Mouse (Mus musculus) kidney, embryonic 14.5 days (tissue): ENCODE measurements around the gene Mdm2. TPM values are rescaled to one million over a fixed set of nuclear protein-coding genes. Genes with fewer than 3 reads are reported as not detected.
"Not testable (repeated sequence)": the region's sequence is repeated elsewhere in the genome, so short reads cannot be mapped to it uniquely, and the experiment has no call there.

Experiments
- ATAC-seq: fragments of 200-750 bp; cut with Nextera tagmentation; 2 replicates; pipeline ENCODE4 v1.8.0; 2017; ENCODE audit warnings: moderate number of reproducible peaks, mild to moderate bottlenecking, moderate TSS enrichment, moderate library complexity; ENCODE audit not compliant: low FRiP score, low TSS enrichment
- H3K27ac ChIP-seq: fragments of 300-500 bp; sonication (generic); 2 replicates; pipeline ENCODE4 v1.5.1; 2014; ENCODE audit warnings: low read depth, mild to moderate bottlenecking, low read length, moderate library complexity, mixed read lengths
- H3K27me3 ChIP-seq: fragments of 300-500 bp; sonication (generic); 2 replicates; pipeline ENCODE4 v1.6.1; 2014; ENCODE audit warnings: mild to moderate bottlenecking, low read length; ENCODE audit not compliant: control insufficient read depth, insufficient read depth
- H3K36me3 ChIP-seq: fragments of 300-500 bp; sonication (generic); 2 replicates; pipeline ENCODE4 v1.6.1; 2014; ENCODE audit warnings: low read length, mixed read lengths; ENCODE audit not compliant: control insufficient read depth, insufficient read depth
- H3K4me1 ChIP-seq: fragments of 300-500 bp; sonication (generic); 2 replicates; pipeline ENCODE4 v1.6.1; 2014; ENCODE audit warnings: low read length, mixed read lengths; ENCODE audit not compliant: control insufficient read depth, insufficient read depth
- H3K4me2 ChIP-seq: fragments of 300-500 bp; sonication (generic); replicated peaks from 2 replicates; pipeline ENCODE4 v1.6.1; 2014; ENCODE audit warnings: low read depth, mild to moderate bottlenecking, low read length
- H3K4me3 ChIP-seq: fragments of 300-500 bp; sonication (generic); 2 replicates; pipeline ENCODE4 v1.5.1; 2014; ENCODE audit warnings: mild to moderate bottlenecking, low read length
- H3K9ac ChIP-seq: fragments of 300-500 bp; sonication (generic); 2 replicates; pipeline ENCODE4 v1.6.1; 2014; ENCODE audit warnings: low read depth, mild to moderate bottlenecking, low read length, moderate library complexity
- H3K9me3 ChIP-seq: fragments of 300-500 bp; sonication (generic); 2 replicates; pipeline ENCODE4 v1.6.1; 2016; ENCODE audit warnings: low read length; ENCODE audit not compliant: control insufficient read depth
- WGBS: fragments of 180-500 bp; shearing (Covaris S2); extraction: QIAGEN DNeasy Blood & Tissue Kit; methylation state at CpG from one replicate; pipeline ENCODE4 v1.1.7; 2014; 5-methylcytosine and 5-hydroxymethylcytosine counted together
- polyA plus RNA-seq: library from polyadenylated mRNA; unstranded; fragments of >200 nt; fragmentation: Nextera tagmentation; extraction: Ambion mirVana; gene quantifications from 2 replicates; pipeline ENCODE4 v1.2.1, GENCODE M21; 2014

Gene Mdm2
- polyA plus RNA-seq, 1 experiment from 2014 or later = 65.6 TPM

DNA sequence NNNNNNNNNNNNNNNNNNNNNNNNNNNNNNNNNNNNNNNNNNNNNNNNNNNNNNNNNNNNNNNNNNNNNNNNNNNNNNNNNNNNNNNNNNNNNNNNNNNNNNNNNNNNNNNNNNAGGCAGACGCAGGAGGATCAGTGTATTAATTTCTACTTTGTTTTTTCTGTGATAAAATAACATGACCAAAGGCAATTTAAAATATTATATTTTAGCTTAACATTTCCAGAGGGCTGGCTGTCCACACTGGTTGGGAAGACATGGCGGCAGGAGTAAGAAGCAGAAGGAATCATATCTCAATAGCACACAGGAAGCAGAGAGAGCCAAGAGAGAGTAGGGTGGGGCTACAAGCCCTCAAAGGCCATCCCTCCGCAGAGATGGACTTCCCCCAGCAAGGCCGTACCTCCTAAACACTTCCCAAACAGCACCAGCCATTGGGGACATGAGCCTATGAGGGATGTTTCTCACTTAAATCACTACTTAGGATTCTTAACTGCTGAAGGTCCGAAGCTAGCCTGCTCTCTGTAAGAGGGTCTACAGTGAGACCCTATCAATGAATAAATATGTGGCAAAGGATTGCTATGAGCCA lies 13.7 kb upstream of the Mdm2 start:
- no peak overlapping the region for H3K4me3 ChIP-seq
- WGBS = 69% methylated on average over 5 of the region's 5 CpGs

DNA sequence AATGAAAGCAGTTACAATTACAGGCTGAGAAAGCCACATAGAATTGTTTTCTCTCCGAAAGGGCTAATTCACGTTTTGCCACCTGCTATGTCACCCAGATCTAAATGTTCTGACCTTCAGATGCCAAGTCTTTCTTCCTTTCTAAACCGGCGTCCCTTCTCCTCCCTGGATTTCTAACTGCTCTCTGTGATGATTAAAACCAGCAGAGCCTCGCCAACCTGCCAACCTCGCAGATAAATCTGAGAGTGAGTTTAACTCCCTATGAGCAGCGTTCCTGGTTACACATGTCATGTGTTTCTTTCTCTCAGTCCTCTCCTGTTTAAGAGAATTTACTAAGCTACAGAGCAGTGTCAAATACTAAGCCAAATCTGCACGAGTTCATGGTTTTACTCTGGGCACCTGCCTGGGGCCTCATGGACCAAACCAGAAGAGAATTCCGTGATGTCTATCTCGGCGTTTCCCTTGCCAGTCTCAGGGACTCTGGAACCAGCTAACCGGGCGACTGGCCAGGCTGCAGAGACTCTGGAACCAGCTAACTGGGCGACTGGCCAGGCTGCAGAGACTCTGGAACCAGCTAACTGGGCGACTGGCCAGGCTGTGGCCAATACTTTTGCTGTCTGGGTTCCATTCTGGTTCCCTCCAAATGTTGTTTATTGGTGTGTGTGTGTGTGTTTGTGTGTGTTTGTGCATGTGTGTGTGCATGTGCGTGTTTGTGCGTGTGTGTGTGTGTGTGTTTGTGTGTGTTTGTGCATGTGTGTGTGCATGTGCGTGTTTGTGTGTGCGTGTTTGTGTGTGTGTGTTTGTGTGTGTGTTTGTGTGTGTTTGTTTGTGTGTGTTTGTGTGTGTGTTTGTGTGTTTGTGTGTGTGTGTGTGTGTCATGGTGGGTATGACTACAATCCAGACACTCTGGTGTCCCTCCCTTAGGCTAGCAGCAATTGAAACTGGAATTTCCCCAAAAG lies 7.9 kb upstream of the Mdm2 start:
- Histone ChIP-seq H3K9me3 (no peaks in the 10 kb centered on the region), H3K27me3 (no peaks in the 10 kb centered on the region), H3K4me3 (no peak overlapping the region), H3K4me2 (no peak overlapping the region), H3K36me3 (no peaks in the 10 kb centered on the region), H3K4me1 (peaks cover 10% of the 10 kb centered on the region; the same call in 1 of the 2 replicates), H3K9ac (no peak overlapping the region), H3K27ac (no peak overlapping the region)
- 58% methylated on average over 19 of the region's 19 CpGs for WGBS
- no peak for ATAC-seq

More for the DNA sequence above, 13.7 kb upstream of the Mdm2 start:
- H3K27me3 ChIP-seq = no peaks in the 10 kb centered on the region
- H3K9ac ChIP-seq = no peak overlapping the region
- H3K4me2 ChIP-seq = no peak overlapping the region
- H3K9me3 ChIP-seq = no peaks in the 10 kb centered on the region
- H3K4me1 ChIP-seq = no peaks in the 10 kb centered on the region
- ATAC-seq = no peak
- H3K27ac ChIP-seq = no peak overlapping the region
- H3K36me3 ChIP-seq = no peaks in the 10 kb centered on the region

DNA sequence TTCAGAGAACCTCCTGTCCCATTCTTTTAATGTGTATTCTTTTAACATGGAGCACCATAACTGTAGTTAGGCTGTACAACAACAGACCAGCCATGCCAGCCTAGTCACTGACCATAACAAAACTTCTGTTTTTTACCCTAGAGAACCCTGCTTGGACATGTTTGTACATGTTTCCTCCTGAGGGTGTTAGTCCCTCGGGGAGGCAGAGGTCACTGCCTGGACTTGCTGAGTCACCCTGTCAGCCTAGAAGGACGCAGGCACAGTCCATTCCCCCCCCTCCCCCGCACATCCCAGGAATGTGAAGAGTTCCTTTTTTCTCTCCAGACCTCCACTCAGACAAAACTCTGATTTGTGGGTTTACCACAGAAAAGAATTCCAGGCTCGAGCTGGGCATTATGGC lies 7.0 kb upstream of the Mdm2 start:
- no peak overlapping the region for H3K4me3 ChIP-seq
- no peaks in the 10 kb centered on the region for H3K36me3 ChIP-seq
- H3K9ac ChIP-seq = no peak overlapping the region
- H3K27me3 ChIP-seq = no peaks in the 10 kb centered on the region
- no peaks in the 10 kb centered on the region for H3K9me3 ChIP-seq
- 8% methylated on average over 4 of the region's 4 CpGs for WGBS
- H3K4me1 ChIP-seq = peaks cover 10% of the 10 kb centered on the region; the same call in 1 of the 2 replicates
- H3K27ac ChIP-seq = no peak overlapping the region
- no peak overlapping the region for H3K4me2 ChIP-seq
- ATAC-seq = peak; percentile 63; the same call in 1 of the 2 replicates

DNA sequence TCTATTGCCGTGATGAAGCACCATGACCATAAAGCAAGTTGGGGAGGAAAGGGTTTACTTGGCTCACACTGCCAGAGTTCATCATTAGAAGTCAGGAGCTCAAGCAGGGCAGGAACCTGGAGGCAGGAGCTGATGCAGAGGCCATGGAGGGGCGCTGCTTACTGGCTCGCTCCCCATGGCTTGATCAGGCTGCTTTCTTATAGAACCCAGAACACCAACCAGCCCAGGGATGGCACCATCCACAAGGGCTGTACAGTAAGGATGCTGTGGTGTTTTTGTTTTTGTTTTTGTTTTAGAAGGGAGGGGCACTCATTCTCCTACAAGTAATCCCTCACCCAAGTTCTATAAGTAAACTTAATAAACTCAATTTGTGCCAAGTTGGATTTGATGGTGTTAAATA lies 6.1 kb upstream of the Mdm2 start:
- Histone ChIP-seq H3K36me3 (no peaks in the 10 kb centered on the region), H3K9me3 (no peaks in the 10 kb centered on the region), H3K27me3 (no peaks in the 10 kb centered on the region), H3K27ac (no peak overlapping the region), H3K4me1 (peaks cover 10% of the 10 kb centered on the region; the same call in 1 of the 2 replicates), H3K9ac (no peak overlapping the region), H3K4me2 (no peak overlapping the region), H3K4me3 (no peak overlapping the region)
- WGBS = 83% methylated on average over 3 of the region's 3 CpGs
- ATAC-seq = no peak

DNA sequence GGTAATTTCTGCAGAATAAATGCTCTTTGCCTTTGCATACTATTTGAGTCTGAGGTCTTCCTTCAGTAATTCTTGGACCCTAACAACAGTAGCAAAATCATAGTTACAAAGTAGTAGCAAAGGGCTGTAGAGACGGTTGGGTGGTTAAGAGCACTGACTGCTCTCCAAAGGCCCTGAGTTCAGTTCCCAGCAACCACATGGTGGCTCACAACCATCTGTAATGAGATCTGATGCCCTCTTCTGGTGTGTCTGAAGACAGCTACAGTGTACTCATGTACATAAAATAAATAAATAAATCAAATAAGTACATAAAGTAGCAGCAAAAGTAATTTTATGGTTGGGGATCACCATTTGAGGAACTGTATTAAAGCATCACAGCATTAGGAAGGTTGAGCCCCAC lies 5.1 kb upstream of the Mdm2 start:
- H3K27ac ChIP-seq, H3K27me3 ChIP-seq, H3K4me3 ChIP-seq, ATAC-seq, H3K36me3 ChIP-seq, H3K9ac ChIP-seq, H3K9me3 ChIP-seq, H3K4me2 ChIP-seq: not testable (repeated sequence)
- 88% methylated on average over 1 of the region's 1 CpGs for WGBS
- H3K4me1 ChIP-seq = peaks cover 10% of the 10 kb centered on the region; the same call in 1 of the 2 replicates

DNA sequence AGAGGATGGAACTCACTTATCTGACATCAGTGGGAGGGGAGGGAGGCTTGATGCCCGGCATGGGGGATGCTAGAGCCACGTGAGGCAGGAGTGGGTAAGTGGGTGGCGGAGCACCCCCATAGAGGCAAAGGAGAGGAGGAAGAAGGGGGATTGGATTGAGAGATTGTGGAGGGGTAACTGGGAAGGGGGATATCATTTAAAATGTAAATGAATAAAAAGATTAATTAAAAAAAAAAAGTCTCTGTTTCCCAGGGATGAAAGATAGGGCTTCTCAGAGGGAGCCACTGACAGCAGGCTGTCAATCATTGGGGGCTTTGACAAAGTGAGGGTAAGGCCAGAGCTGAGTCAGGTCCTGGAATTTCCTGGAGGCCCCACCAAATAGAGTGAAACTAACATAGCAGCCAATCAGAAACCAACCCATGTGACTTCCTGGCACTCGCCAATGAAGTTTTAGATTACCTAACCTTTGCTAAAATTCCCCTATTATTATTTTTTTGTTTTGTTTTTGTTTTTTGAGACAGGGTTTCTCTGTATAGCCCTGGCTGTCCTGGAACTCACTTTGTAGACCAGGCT lies 4.5 kb upstream of the Mdm2 start:
- no peak for ATAC-seq
- Histone ChIP-seq H3K4me2 (no peak overlapping the region), H3K36me3 (no peaks in the 10 kb centered on the region), H3K9me3 (no peaks in the 10 kb centered on the region), H3K27ac (no peak overlapping the region), H3K4me1 (peaks cover 10% of the 10 kb centered on the region; the same call in 1 of the 2 replicates), H3K9ac (no peak overlapping the region), H3K27me3 (no peaks in the 10 kb centered on the region), H3K4me3 (no peak overlapping the region)
- 75% methylated on average over 4 of the region's 4 CpGs for WGBS

DNA sequence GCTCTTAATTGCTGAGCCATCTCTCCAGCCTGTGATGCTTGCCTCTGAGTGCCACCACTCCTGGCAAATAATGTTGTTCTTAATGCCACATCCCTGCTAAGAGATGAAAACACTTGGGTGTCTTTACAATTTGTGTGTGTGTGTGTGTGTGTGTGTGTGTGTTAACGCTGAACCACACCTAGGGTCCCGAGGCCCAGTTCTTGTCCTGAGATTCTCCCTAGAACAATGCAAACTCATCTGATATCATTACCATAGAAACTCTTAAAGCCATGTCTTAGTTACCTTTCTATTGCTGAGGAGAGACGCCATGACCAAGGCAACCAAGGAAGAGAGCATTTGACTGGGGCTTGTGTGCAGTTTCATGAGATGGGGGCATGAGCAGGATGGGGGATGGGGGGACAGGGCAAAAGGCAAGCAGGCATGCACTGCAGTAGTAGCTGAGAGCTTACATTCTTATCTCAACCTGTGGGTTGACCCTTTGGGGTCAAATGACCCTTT lies 3.5 kb upstream of the Mdm2 start:
- Histone ChIP-seq H3K9ac (no peak overlapping the region), H3K4me3 (no peak overlapping the region), H3K27ac (no peak overlapping the region), H3K4me2 (no peak overlapping the region), H3K36me3 (no peaks in the 10 kb centered on the region), H3K4me1 (peaks cover 13% of the 10 kb centered on the region; the same call in 1 of the 2 replicates), H3K9me3 (no peaks in the 10 kb centered on the region), H3K27me3 (no peaks in the 10 kb centered on the region)
- no peak for ATAC-seq
- WGBS = 91% methylated on average over 3 of the region's 3 CpGs

DNA sequence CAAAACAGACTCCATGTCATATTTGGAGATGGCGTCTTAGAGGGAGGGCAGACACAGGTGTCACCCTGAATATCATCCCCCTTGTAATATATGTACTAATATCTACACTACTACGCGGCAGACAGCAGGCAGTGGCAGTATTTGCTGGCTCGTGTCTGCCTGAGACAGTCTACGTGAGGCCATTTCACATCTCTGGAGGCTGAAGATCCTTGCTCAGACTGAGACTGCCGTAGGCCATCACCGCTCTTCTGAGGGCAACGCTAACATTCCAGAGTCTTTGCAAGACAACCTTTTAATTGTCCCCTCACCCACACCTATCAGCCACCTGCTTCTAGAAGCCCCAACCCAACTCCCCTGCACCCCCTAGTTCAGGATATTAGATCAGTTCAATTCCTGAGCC lies 2.9 kb upstream of the Mdm2 start:
- H3K4me3 ChIP-seq = no peak overlapping the region
- no peaks in the 10 kb centered on the region for H3K9me3 ChIP-seq
- no peak overlapping the region for H3K4me2 ChIP-seq
- H3K4me1 ChIP-seq = peaks cover 17% of the 10 kb centered on the region
- WGBS = 90% methylated on average over 8 of the region's 8 CpGs
- H3K9ac ChIP-seq = no peak overlapping the region
- no peaks in the 10 kb centered on the region for H3K27me3 ChIP-seq
- no peak overlapping the region for H3K27ac ChIP-seq
- peaks cover 4% of the 10 kb centered on the region; the same call in 1 of the 2 replicates for H3K36me3 ChIP-seq
- no peak for ATAC-seq
